Mouse (Mus musculus) layer of hippocampus, adult 8-10 months (tissue): ENCODE data around the gene Per1. TPM values are rescaled to one million over a fixed set of nuclear protein-coding genes. Genes with fewer than 3 reads are reported as not detected.

Source experiments
- DNase-seq, 2 experiments: peaks; one replicate each; pipeline ENCODE4 v3.0.0; 2022; ENCODE audit warnings: low spot score in 2 of 2
- total RNA-seq, 4 experiments: library from RNA; stranded (reverse); gene quantifications; 2 replicates each; pipeline ENCODE4 v1.2.4; 2022

Per1 gene
- 100 to 1,000 TPM in 2 of 4 experiments, 10 to 100 TPM in 2; 91.2 to 107 (median 97.7) TPM for total RNA-seq

DNA sequence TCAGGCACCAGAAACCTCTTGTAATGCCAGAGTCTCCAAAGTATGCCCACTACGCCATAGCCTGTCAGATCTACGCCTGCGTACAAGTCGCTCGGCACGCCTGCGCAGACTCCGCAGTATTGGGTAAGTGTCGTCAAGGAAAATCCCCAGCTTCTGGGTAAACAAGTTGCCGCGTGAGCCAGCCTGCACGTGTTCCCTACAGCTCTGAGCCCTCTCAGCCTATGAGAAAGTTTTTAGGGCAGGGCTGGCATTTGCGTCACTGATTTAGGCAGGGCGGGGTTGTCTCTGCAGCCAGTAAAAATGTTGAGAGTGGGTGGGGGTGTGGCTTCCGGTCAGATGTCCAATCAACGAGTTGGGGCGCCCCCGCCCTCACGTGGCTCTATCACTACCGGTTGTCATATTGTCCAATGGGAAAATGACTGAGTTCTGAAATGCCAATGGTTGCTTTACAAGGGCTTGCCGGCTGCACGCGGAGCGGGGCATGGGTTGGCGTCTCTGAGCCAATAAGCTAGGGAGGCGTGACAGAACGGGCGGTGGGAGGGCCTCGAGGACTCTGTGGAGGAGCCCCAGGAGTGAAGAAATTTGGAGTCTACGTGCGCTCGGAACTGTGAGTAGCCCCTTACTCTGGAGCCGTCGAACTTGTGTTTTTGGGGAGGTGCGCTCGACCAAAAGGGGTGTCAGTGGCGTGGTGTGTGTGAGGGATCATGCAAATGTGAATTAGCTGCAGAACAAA, at the start of gene Per1:
Per1 (plus strand) TSS at position 521 of the 733 bp plus-strand sequence.
- peak; percentile 100 for DNase-seq

- DNase-seq = no peak
These were observed 49.3 kb upstream of the Per1 start, which contains the start of gene Aurkb for GRCm38 (mm10) chr11:69045531-69046394. Gene Aurkb (plus strand): TSS chr11:69045647.

GRCm38 (mm10) chr11:69046395-69046774, 48.6 kb upstream of the Per1 start:
- no peak for DNase-seq

DNA sequence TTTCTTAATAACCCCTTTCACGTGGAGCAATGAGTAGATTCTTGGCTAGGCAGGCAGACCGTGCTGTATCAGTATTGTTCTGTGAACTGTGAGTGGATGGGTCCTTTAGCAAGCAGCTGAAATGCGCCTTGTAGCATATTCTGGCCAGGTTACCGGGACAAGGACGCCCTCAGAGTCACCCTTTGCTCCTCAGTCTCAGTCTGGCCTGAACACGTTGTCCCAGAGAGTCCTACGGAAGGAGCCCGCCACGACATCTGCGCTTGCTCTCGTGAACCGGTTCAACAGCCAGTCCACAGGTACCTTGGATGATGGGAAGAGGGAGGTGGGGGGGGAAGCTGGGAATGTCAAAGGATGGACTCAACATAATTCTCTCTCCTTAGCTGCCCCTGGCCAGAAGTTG, 47.4 kb upstream of the Per1 start:
- DNase-seq = no peak

DNA sequence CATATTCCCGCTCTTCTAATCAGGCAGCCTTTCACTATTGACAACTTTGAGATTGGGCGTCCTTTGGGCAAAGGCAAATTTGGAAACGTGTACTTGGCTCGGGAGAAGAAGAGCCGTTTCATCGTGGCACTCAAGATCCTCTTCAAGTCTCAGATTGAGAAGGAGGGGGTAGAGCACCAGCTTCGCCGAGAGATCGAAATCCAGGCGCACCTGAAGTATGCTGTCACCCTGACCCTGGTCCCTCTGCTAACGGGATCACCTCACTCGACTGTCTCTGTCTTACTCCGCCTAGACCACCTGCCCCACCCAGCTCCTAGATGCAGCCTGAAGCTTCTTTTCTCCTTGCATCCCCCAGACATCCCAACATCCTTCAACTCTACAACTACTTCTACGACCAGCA, 46.9 kb upstream of the Per1 start:
- no peak for DNase-seq

DNA sequence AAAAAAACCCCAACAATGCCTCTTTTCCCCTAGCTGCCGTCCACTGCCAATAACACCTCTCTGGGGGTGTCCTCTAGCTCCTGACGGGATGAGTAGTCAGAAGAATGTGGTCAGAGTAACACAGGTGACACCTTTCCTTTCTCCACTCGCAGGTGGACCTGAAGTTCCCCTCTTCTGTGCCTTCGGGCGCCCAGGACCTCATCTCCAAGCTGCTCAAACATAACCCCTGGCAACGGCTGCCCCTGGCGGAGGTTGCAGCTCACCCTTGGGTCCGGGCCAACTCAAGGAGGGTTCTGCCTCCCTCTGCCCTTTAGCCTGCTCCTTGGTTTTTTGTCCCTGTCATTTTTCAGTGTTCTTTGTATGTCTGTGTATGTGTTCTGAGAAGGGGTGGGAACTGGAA, 44.3 kb upstream of the Per1 start:
- DNase-seq = no peak

- DNase-seq = no peak
These were observed 43.2 kb upstream of the Per1 start for GRCm38 (mm10) chr11:69051771-69052170.

GRCm38 (mm10) chr11:69052824-69053421, 42.1 kb upstream of the Per1 start:
- no peak for DNase-seq

DNA sequence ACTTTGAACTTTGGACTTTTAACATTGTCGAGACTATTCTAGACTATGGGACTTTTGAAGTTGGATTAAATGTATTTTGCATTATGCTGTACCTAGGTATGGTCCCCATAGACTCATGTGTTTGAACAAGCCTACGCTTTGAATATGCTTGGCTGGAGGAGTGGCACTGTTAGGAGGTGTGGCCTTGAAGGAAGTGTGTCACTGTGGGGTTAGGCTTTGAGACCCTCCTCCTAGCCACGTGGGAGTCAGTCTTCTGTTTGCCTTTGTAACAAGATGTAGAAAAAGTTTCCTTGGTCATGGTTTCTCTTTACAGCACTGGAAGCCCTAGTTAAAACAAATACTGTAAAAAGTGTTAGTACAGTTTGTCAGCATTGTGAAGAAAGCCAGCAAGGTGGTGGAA, 41.2 kb upstream of the Per1 start:
- DNase-seq = no peak

- no peak for DNase-seq
These were observed 36.8 kb upstream of the Per1 start for GRCm38 (mm10) chr11:69058265-69058664.

GRCm38 (mm10) chr11:69058729-69059356, 36.2 kb upstream of the Per1 start:
- DNase-seq = no peak

GRCm38 (mm10) chr11:69059357-69059974, 35.6 kb upstream of the Per1 start, which contains the start of gene Borcs6:
Gene Borcs6 (plus strand): TSS chr11:69059717.
- DNase-seq = peak; percentile 95 to 97

DNA sequence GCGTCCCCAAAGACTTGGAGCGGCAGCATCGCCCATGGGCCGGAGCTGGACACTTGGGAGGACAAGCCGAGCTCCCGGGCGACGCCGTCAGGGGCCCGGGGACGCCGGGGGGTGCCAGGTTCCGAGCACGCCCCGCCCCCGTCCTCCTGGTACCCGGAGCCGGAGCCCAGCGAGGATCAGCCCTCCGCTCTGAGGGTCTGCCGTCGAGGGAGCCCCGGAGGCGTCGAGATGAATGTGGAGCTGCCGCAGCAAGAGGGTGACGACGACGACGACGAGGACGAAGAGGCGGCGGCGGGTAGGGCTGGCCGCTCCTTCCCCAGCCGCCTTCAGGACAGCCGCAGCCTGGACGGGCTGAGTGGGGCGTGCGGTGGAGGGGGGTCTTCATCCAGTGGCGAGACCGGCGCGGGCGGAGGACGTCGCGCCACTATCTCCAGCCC, 35.0 kb upstream of the Per1 start:
- DNase-seq = no peak

DNA sequence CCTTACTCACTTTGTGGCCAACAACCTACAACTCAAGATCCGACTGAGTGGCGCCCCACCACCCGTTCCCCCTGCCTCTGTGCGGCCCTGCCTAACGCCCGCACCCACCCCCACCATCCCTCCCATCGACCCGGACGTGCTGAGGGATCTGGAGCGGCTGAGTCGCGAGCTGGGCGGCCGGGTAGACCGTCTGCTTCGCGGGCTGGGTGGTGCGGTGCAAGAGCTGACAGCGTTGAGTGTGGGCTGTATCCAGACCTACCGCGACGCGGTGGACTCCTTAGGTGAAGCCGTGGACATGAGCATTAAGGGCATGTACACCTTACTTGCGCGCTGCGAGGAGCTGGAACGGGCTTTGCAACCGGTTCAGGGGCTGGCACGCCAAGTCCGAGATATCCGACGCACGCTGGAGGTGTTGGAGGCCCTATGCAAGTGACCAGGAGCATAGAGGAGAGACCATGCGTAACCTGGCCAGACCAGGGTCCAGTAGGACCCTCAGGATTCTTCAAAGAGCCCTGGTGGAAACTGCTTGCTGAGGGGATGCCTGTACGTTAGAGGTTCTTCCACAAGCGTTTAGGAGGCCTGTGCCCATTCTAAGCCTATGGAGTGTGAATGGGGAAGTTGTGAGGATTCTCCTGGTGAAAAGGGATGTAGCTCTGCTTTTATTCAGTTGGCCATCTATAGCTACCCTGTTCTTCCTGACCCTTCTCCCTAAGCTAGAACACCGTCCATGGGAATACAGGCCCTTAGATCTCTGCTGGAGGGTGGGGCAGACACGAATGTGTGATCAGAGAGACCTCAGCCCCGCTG, 34.4 kb upstream of the Per1 start:
- DNase-seq = no peak

GRCm38 (mm10) chr11:69061255-69061912, 33.6 kb upstream of the Per1 start:
- no peak for DNase-seq

- peak in 1 of 2 experiments; percentile 89 for DNase-seq
These were observed 32.7 kb upstream of the Per1 start for GRCm38 (mm10) chr11:69062194-69062760.

GRCm38 (mm10) chr11:69062761-69063224, 32.2 kb upstream of the Per1 start:
- peak; percentile 94 to 98 for DNase-seq

DNA sequence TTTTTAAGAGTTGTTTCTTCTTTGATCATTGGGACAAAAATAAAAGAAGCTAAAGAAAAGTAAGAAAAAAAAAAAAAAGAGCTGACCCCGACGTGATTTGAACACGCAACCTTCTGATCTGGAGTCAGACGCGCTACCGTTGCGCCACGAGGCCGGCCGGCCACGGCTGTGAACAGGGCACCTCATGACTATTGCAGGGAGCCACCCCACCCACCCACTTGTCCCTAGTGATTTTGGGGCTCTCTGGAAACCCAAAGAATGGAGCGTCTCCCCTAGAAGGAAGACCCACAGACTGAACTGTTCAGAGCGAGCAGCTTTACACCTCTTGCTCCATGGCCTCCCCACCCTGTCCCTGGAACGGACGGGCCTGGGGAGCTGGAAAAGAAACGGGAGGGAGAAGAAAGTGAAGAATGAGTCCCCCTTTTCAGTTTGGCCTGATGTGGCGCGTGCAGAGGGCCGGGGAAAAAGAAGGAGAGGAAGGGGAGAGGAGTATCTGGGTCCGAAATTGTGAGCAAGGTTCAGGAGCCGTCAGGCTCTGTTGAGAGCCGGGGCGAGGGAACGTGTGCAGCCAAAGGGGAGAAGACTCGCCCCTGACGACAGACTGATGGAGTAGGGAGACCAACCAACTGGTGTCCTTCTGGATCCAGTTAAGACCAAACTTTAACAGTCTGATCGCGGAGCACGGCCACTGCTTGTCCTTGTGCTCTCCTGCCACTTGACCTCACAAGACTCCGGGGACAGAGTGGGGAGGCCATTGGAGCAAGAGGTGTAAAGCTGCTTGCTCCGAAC, 31.4 kb upstream of the Per1 start:
- DNase-seq = peak; percentile 54 to 71
